Mouse (Mus musculus) adrenal gland, adult 8-10 months (tissue): ENCODE results near the gene Kcnn1. TPM values are rescaled to one million over a fixed set of nuclear protein-coding genes. Genes with fewer than 3 reads are reported as not detected.

Source experiments
- DNase-seq: peaks from one replicate; pipeline ENCODE4 v3.0.0; 2022
- total RNA-seq, 4 experiments: library from RNA; stranded (reverse); gene quantifications; 2 replicates each; pipeline ENCODE4 v1.2.4; 2022

Kcnn1 gene
- total RNA-seq, 4 experiments from 2014 or later = 4.2 to 4.7 (median 4.4) TPM

- no peak for DNase-seq
These were observed 30.0 kb upstream of the Kcnn1 start for GRCm38 (mm10) chr8:70892896-70893655.

GRCm38 (mm10) chr8:70892022-70892895 lies 29.2 kb upstream of the Kcnn1 start, which contains the start of gene Slc5a5:
Slc5a5 (minus strand) TSS chr8:70892757.
- no peak for DNase-seq

- DNase-seq = no peak
These were observed 28.3 kb upstream of the Kcnn1 start for GRCm38 (mm10) chr8:70891356-70891755.

GRCm38 (mm10) chr8:70890656-70891055 lies 27.6 kb upstream of the Kcnn1 start:
- DNase-seq = no peak

- DNase-seq = no peak
These were observed 24.6 kb upstream of the Kcnn1 start for GRCm38 (mm10) chr8:70887669-70888068.

GRCm38 (mm10) chr8:70885612-70886011 lies 22.6 kb upstream of the Kcnn1 start:
- no peak for DNase-seq

GRCm38 (mm10) chr8:70884683-70885082 lies 21.6 kb upstream of the Kcnn1 start:
- no peak for DNase-seq

- DNase-seq = no peak
These were observed 21.1 kb upstream of the Kcnn1 start for GRCm38 (mm10) chr8:70884186-70884585.

- no peak for DNase-seq
These were observed 17.5 kb upstream of the Kcnn1 start for GRCm38 (mm10) chr8:70880546-70880945.

GRCm38 (mm10) chr8:70880126-70880525 lies 17.1 kb upstream of the Kcnn1 start:
- DNase-seq = no peak

- DNase-seq = no peak
These were observed 16.4 kb upstream of the Kcnn1 start for GRCm38 (mm10) chr8:70879500-70879899.

GRCm38 (mm10) chr8:70878178-70878577 lies 15.1 kb upstream of the Kcnn1 start:
- DNase-seq = no peak

GRCm38 (mm10) chr8:70876382-70876781 lies 13.3 kb upstream of the Kcnn1 start:
- DNase-seq = no peak

GRCm38 (mm10) chr8:70874441-70874840 lies 11.4 kb upstream of the Kcnn1 start:
- no peak for DNase-seq

- DNase-seq = peak; percentile 94
These were observed 10.4 kb upstream of the Kcnn1 start, which contains the start of gene Ccdc124 for GRCm38 (mm10) chr8:70873364-70873985. Ccdc124 (minus strand) TSS chr8:70873935.

GRCm38 (mm10) chr8:70872643-70873363 lies 9.7 kb upstream of the Kcnn1 start:
- no peak for DNase-seq

- DNase-seq = no peak
These were observed 8.2 kb upstream of the Kcnn1 start for GRCm38 (mm10) chr8:70871195-70871807.

GRCm38 (mm10) chr8:70869601-70870041 lies 6.6 kb upstream of the Kcnn1 start:
- peak; percentile 66 for DNase-seq

- DNase-seq = no peak
These were observed 6.1 kb upstream of the Kcnn1 start for GRCm38 (mm10) chr8:70869199-70869571.

- no peak for DNase-seq
These were observed 5.6 kb upstream of the Kcnn1 start for GRCm38 (mm10) chr8:70868559-70869198.

GRCm38 (mm10) chr8:70866566-70866965 lies 3.5 kb upstream of the Kcnn1 start:
- no peak for DNase-seq
